Comparison of ENCODE assay signal across 9 mouse cellular contexts in genomic region chrX:72330323-72330722, GRCm38 (mm10). TPM values are rescaled to one million over a fixed set of nuclear protein-coding genes. Genes with fewer than 3 reads are reported as not detected.
DNase-seq lines count a peak whose midpoint lies in the region; ATAC-seq and TF ChIP-seq lines count a peak whose summit lies in the region.
"Had no signal": no experiment of that assay in that cellular context is flagged by ENCODE, and none has a peak within 500 bp of the region (broad histone marks: within the 10 kb centered on the region; RNA-seq: fewer than 3 reads in every experiment).

No protein-coding gene starts in this region.

- 19% methylated on average over 1 of the region's 1 CpGs for WGBS in lung, adult 2 months
- WGBS in midbrain, embryonic 15.5 days: 24% methylated on average over 1 of the region's 1 CpGs
- 37% methylated on average over 1 of the region's 1 CpGs for WGBS in hindbrain, embryonic 12.5 days

- no peak overlapping the region for H3K9ac ChIP-seq in midbrain, embryonic 15.5 days
- H3K9ac ChIP-seq in hindbrain, embryonic 12.5 days: no peak overlapping the region

- no peak for ATAC-seq in midbrain, embryonic 15.5 days (replicated peaks)
- no peak for ATAC-seq in hindbrain, embryonic 12.5 days (ENCODE audit: low FRiP score)

- no peaks in the 10 kb centered on the region for H3K9me3 ChIP-seq in midbrain, embryonic 15.5 days
- no peaks in the 10 kb centered on the region for H3K9me3 ChIP-seq in hindbrain, embryonic 12.5 days (replicated peaks)

- no peaks in the 10 kb centered on the region for H3K36me3 ChIP-seq in midbrain, embryonic 15.5 days (replicated peaks)
- H3K36me3 ChIP-seq in hindbrain, embryonic 12.5 days: no peaks in the 10 kb centered on the region

- no peaks in the 10 kb centered on the region for H3K27me3 ChIP-seq in midbrain, embryonic 15.5 days (replicated peaks)
- no peaks in the 10 kb centered on the region for H3K27me3 ChIP-seq in hindbrain, embryonic 12.5 days

- no peak overlapping the region for H3K27ac ChIP-seq in midbrain, embryonic 15.5 days
- H3K27ac ChIP-seq in hindbrain, embryonic 12.5 days: no peak overlapping the region

- TF ChIP-seq POLR2A in lung, adult 2 months (IDR thresholded peaks at IDR 0.05; ENCODE audit: borderline replicate concordance, extremely low read depth, low read depth, low read length): no peak

- H3K4me3 ChIP-seq in lung, adult 2 months (replicated peaks; ENCODE audit: extremely low read depth, low read depth, low read length): no peak overlapping the region
- no peak overlapping the region for H3K4me3 ChIP-seq in midbrain, embryonic 15.5 days
- H3K4me3 ChIP-seq in hindbrain, embryonic 12.5 days: no peak overlapping the region

- TF ChIP-seq CTCF in lung, adult 2 months (IDR thresholded peaks at IDR 0.05; ENCODE audit: insufficient read depth, low read length): no peak

- H3K4me1 ChIP-seq in lung, adult 2 months (ENCODE audit: control insufficient read depth, insufficient read depth, low read length): no peaks in the 10 kb centered on the region
- H3K4me1 ChIP-seq in midbrain, embryonic 15.5 days: no peaks in the 10 kb centered on the region
- H3K4me1 ChIP-seq in hindbrain, embryonic 12.5 days: no peaks in the 10 kb centered on the region

- H3K4me2 ChIP-seq in midbrain, embryonic 15.5 days: no peak overlapping the region
- no peak overlapping the region for H3K4me2 ChIP-seq in hindbrain, embryonic 12.5 days (replicated peaks)

- peak; percentile 0 to 10 for DNase-seq in lung, adult 18-20 months
- DNase-seq in lung, adult 2 months: no peak
- DNase-seq in embryo, embryonic 10.5 days (ENCODE audit: low spot score): peak; percentile 26
- DNase-seq in heart, adult 9 months (ENCODE audit: low spot score in 2 of 2): peak; percentile 2 to 20
- DNase-seq in mesoderm, embryonic 11.5 days (ENCODE audit: low read depth, low spot score): peak; percentile 24
- DNase-seq: thymus, postnatal 14 days had no signal

RNA-seq across cellular contexts. Expression of gene Gabre, which starts 55.7 kb away (rescaled TPM):
- 4.3 and 4.6 TPM in 2 replicates for polyA plus RNA-seq in lung, adult 2 months (2012; rRNA removed)
- polyA plus RNA-seq in midbrain, embryonic 15.5 days (2015; fragmentation: Nextera tagmentation; extraction: Ambion mirVana): 0.79 and 0.84 TPM in 2 replicates
- 1.1 and 1.2 TPM in 2 replicates for polyA plus RNA-seq in hindbrain, embryonic 12.5 days (2016; fragmentation: Nextera tagmentation; extraction: Ambion mirVana)

RNA-seq across cellular contexts. Expression of gene Magea10, which starts 56.3 kb away (rescaled TPM):
- polyA plus RNA-seq in lung, adult 2 months (2012; rRNA removed): not detected in 2 replicates
- not detected in 2 replicates for polyA plus RNA-seq in midbrain, embryonic 15.5 days (2015; fragmentation: Nextera tagmentation; extraction: Ambion mirVana)
- not detected in 2 replicates for polyA plus RNA-seq in hindbrain, embryonic 12.5 days (2016; fragmentation: Nextera tagmentation; extraction: Ambion mirVana)
- polyA plus RNA-seq: large intestine, adult 2 months had no signal
